Mouse (Mus musculus) midbrain, embryonic 11.5 days (tissue): ENCODE measurements at regions not wholly inside any gene's neighbourhood (a gene's known extent, or its start where the extent isn't known, plus 50 kb on each side); places are given as distances from the start of the nearest gene placed in this dataset.

Experiments
- ATAC-seq: fragments of 200-750 bp; cut with Nextera tagmentation; 2 replicates; pipeline ENCODE4 v1.8.0; 2017; ENCODE audit warnings: moderate TSS enrichment, moderate library complexity; ENCODE audit not compliant: low FRiP score
- DNase-seq: peaks from one replicate; pipeline ENCODE4 v3.0.0; 2015; ENCODE audit warnings: low spot score; ENCODE audit errors: missing footprints
- H3K27ac ChIP-seq: fragments of 300-500 bp; sonication (generic); 2 replicates; pipeline ENCODE4 v1.5.1; 2014; ENCODE audit warnings: low read depth, low read length
- H3K27me3 ChIP-seq: fragments of 300-500 bp; sonication (generic); 2 replicates; pipeline ENCODE4 v1.6.1; 2014; ENCODE audit warnings: mild to moderate bottlenecking, low read length, moderate library complexity, mixed read lengths; ENCODE audit not compliant: control insufficient read depth, insufficient read depth
- H3K36me3 ChIP-seq: fragments of 300-500 bp; sonication (generic); 2 replicates; pipeline ENCODE4 v1.6.1; 2014; ENCODE audit warnings: mild to moderate bottlenecking, low read length, moderate library complexity, mixed read lengths; ENCODE audit not compliant: control insufficient read depth, insufficient read depth
- H3K4me1 ChIP-seq: fragments of 300-500 bp; sonication (generic); 2 replicates; pipeline ENCODE4 v1.6.1; 2014; ENCODE audit warnings: low read length; ENCODE audit not compliant: control insufficient read depth, insufficient read depth
- H3K4me2 ChIP-seq: fragments of 300-500 bp; sonication (generic); 2 replicates; pipeline ENCODE4 v1.6.1; 2014; ENCODE audit warnings: mild to moderate bottlenecking, moderate library complexity
- H3K4me3 ChIP-seq: fragments of 300-500 bp; sonication (generic); 2 replicates; pipeline ENCODE4 v1.5.1; 2014; ENCODE audit warnings: low read depth, low read length
- H3K9ac ChIP-seq: fragments of 300-500 bp; sonication (generic); 2 replicates; pipeline ENCODE4 v1.6.1; 2014; ENCODE audit warnings: low read length
- H3K9me3 ChIP-seq: fragments of 300-500 bp; sonication (generic); 2 replicates; pipeline ENCODE4 v1.6.1; 2016; ENCODE audit warnings: low read length; ENCODE audit not compliant: control insufficient read depth
- WGBS: fragments of 180-500 bp; shearing (Covaris S2); extraction: QIAGEN DNeasy Blood & Tissue Kit; methylation state at CpG from one replicate; pipeline ENCODE4 v1.1.7; 2014; 5-methylcytosine and 5-hydroxymethylcytosine counted together

DNA sequence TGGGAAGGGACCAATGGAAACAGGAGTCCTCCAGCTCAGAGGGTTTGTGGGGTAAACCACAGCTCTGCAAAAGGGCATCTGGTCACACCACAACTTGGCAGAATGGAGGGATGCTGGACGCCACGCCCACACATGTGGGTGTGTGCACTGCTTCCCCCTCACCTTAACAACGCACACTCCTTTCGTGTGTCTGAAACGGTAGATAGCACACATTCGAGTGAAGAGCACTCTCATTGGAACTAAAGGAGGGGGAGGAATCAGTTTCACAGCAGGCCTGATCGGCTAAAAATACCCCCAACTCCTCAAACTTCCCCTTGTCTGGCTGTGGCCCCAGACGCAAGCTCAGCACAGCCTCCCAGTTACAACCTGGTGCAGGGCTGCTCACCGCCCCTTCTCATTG, 118.3 kb upstream of the Klf14 start:
- Histone ChIP-seq H3K4me2 (no peak overlapping the region), H3K27ac (no peak overlapping the region), H3K4me1 (peaks cover 5% of the 10 kb centered on the region), H3K9ac (no peak overlapping the region), H3K36me3 (no peaks in the 10 kb centered on the region), H3K4me3 (no peak overlapping the region), H3K9me3 (no peaks in the 10 kb centered on the region), H3K27me3 (no peaks in the 10 kb centered on the region)
- 84% methylated on average over 9 of the region's 9 CpGs for WGBS
- ATAC-seq (no peak), DNase-seq (no peak)

DNA sequence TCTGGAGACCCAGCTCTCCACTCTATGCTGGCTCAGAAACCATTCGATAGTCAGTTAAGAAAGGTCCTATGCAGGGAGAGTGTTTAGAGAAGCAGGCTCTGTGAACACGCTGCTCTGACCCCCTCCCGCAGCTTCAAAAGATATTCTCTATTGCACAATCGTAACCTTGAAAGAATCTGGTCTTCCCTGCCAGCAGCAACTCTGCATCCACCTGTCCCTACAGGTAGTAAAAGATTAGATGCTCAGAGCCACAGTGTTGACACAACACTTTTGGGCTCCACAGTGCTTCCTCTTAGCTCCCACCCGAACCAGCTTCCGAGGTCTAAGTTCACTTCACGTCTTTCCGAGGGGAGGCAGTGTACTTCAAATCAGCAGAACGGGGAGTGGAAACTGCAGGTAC, 118.9 kb upstream of the Klf14 start:
- Histone ChIP-seq H3K9ac (no peak overlapping the region), H3K4me3 (no peak overlapping the region), H3K4me1 (peaks cover 5% of the 10 kb centered on the region), H3K27me3 (no peaks in the 10 kb centered on the region), H3K36me3 (no peaks in the 10 kb centered on the region), H3K4me2 (no peak overlapping the region), H3K9me3 (no peaks in the 10 kb centered on the region), H3K27ac (no peak overlapping the region)
- no peak for DNase-seq
- ATAC-seq: no peak
- 85% methylated on average over 9 of the region's 9 CpGs for WGBS

DNA sequence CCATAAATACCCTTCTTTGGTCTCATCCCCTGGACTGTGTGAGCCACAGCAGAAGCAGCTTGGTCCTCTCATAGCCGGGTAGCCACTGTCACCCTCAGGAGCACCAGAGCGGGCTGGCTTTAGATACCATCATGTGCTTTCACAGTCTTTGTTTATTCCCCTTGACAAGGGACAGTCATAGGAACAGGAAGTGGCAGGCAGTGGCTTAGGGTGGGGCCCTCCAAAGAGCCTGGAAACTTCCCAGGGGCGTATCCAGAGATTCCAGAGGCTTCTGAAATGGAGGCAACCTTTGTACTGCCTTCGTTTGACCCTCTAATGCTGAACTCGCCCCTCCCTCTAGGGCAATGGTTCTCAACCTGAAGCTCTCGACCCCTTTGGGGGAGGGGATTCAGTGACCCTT, 119.5 kb upstream of the Klf14 start:
- no peak overlapping the region for H3K27ac ChIP-seq
- no peak for DNase-seq
- 74% methylated on average over 6 of the region's 6 CpGs for WGBS
- no peak overlapping the region for H3K4me3 ChIP-seq
- peaks cover 5% of the 10 kb centered on the region for H3K4me1 ChIP-seq
- no peaks in the 10 kb centered on the region for H3K9me3 ChIP-seq
- H3K4me2 ChIP-seq: no peak overlapping the region
- no peaks in the 10 kb centered on the region for H3K36me3 ChIP-seq
- no peak overlapping the region for H3K9ac ChIP-seq
- no peaks in the 10 kb centered on the region for H3K27me3 ChIP-seq
- no peak for ATAC-seq

DNA sequence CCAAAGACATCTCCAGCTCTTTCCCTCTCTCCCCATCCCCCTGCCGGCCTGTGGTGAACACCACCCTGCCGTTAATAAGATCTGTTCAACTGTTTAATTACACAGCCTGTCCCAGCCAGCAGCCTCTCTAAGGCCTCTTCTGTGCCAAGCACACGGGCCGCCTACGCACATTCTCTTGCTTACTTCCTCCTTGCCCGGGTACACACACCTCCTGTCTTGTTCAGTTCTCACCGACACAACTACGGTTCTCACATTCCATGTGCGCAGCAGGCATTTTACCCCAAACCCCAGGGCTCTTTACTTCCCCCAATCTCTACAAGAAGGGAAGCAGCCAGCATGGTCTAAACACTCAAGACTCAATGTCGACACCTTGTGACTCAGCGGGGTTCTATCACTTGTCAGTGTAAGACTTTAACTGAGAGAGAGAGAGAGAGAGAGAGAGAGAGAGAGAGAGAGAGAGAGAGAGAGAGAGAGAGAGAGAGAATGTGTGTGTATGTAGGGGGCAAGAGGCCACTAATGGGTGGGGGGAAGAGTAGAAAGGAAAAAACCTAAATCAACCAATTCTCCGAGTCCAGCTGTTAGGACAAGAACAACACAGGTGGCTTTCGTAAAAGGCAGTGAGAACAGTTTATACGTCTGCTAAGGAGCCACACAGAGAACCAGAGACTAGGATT, 120.8 kb upstream of the Klf14 start:
- H3K9me3 ChIP-seq: no peaks in the 10 kb centered on the region
- H3K9ac ChIP-seq: no peak overlapping the region
- peaks cover 5% of the 10 kb centered on the region for H3K4me1 ChIP-seq
- no peak overlapping the region for H3K4me2 ChIP-seq
- no peak overlapping the region for H3K27ac ChIP-seq
- no peaks in the 10 kb centered on the region for H3K27me3 ChIP-seq
- DNase-seq (no peak), ATAC-seq (no peak)
- no peak overlapping the region for H3K4me3 ChIP-seq
- H3K36me3 ChIP-seq: no peaks in the 10 kb centered on the region
- 84% methylated on average over 14 of the region's 14 CpGs for WGBS

DNA sequence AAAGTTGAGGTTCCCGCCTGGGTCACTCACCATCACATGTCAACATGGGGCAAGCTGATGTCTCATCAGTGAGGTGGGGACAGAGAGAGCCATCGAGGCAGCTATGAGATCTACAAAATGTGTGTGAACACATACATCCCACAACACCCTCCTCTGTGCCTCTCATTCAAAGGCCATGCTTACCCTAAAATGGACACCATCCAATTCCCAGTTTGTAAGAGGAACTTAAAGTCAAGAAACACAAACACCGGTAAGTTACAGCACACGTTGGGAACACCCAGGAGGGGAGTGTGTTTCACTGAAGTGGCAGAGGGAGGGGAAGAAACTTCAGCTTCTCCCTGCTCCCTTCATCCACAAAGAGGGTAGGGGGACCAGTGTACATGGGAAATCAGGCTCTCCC, 121.4 kb upstream of the Klf14 start:
- Histone ChIP-seq H3K4me1 (peaks cover 3% of the 10 kb centered on the region), H3K27me3 (no peaks in the 10 kb centered on the region), H3K4me2 (no peak overlapping the region), H3K9ac (no peak overlapping the region), H3K4me3 (no peak overlapping the region), H3K9me3 (no peaks in the 10 kb centered on the region), H3K27ac (no peak overlapping the region), H3K36me3 (no peaks in the 10 kb centered on the region)
- DNase-seq (no peak), ATAC-seq (no peak)
- 88% methylated on average over 4 of the region's 4 CpGs for WGBS

DNA sequence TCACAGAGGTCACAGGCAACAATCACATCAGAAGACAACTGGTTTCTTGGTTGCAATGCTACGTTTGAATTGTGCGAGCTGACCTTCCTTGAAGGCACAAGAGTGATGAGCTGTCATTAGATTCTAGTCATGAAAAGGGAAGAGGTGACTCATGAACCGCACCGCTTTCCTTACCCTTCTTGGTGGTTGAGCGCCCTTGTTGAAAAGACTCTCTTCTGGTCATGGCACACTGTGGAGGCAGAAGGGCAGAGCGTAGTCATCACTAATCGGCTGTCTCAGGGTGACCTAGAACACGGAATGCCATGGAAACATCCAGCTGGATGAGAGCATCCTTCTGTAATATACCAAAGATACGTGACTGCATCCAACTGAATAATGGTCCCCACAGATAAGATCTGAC, 121.8 kb upstream of the Klf14 start:
- Histone ChIP-seq H3K4me3 (no peak overlapping the region), H3K27ac (no peak overlapping the region), H3K4me2 (no peak overlapping the region), H3K9ac (no peak overlapping the region), H3K9me3 (no peaks in the 10 kb centered on the region), H3K36me3 (no peaks in the 10 kb centered on the region), H3K4me1 (no peaks in the 10 kb centered on the region; the same call in 1 of the 2 replicates), H3K27me3 (no peaks in the 10 kb centered on the region)
- WGBS: 95% methylated on average over 9 of the region's 9 CpGs
- no peak for DNase-seq
- no peak for ATAC-seq

DNA sequence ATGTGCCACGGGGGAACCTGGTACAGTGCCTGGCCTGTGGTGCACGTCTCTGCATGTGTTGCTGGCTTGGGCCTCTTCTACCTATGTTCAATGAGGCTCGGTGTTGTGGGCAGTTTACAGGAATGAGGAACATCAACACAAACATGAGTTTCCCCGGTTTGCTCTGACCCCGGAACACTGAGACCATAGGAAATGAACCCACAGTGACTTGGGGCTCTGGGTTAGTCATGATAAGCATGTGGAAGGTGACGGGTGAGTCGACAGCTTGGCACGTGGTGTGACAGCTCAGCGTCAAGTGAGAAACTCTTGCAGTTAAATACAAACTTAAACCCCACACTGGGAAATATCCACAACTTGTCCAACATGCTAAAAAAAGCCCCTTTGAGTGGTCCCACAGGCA, 122.4 kb upstream of the Klf14 start:
- Histone ChIP-seq H3K36me3 (no peaks in the 10 kb centered on the region), H3K27me3 (no peaks in the 10 kb centered on the region), H3K9ac (no peak overlapping the region), H3K4me3 (no peak overlapping the region), H3K4me2 (no peak overlapping the region), H3K4me1 (no peaks in the 10 kb centered on the region), H3K9me3 (no peaks in the 10 kb centered on the region), H3K27ac (no peak overlapping the region)
- WGBS: 91% methylated on average over 9 of the region's 9 CpGs
- DNase-seq (no peak), ATAC-seq (no peak)

DNA sequence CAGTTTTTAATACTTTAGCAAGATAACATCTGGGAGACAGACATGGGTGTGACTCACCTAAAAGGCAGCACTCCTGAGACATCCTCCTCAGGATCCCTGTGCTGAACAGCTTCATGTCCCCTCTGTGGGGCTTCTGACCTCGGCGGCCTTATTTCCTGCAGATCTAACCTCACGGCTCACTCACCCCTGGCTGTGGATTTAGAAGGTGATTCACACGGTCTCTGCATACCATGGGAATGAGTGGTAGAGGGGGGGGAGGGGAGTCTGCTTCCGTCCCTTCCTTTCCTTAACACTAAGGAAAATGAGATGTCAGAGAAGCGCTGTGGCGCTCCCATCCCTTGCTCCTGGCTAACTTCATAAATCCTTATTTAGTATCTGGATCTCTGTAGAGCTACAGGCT, 123.1 kb upstream of the Klf14 start:
- WGBS: 71% methylated on average over 7 of the region's 7 CpGs
- no peak for ATAC-seq
- no peak overlapping the region for H3K27ac ChIP-seq

DNA sequence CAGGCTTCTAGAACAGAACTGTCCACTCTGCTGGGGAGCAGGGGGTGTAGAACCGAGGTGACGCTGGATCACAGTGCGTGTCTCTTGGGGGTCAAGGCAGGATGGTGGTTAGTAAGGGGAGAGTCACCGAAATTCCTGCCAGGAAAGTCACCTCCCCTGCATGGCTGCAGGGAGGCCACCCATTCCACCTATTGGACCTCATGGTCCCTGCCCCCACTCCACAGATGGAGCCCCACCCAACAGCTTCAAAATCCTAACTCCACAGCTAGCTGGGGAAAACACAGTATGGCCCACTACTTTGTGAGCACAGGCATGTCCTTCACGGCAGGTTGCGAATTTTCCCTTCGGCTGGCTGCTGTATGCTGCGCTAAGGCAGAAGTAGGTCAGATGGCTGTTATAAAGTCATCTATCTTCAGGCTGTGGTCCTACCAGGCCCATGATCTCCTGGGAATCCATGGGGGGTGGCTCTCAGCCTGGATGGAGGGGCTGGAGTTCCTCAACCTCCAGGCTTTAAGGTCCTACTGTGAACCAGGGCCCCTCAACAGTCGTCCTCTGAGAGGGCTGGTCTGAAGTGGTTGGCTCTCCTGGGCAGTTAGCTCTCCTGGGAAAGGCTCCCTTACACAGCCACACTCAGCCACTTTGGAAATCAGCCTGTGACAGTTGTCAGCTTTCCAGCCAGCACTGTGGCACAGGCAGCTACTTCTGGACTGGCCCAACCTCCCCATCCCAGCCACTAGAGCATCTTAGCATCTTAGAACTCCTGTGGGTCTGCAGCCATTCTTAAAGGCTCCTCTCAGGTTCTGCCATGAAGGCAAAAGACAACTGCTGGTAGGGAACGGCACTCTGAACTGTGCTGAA, 124.0 kb upstream of the Klf14 start:
- Histone ChIP-seq H3K4me1 (no peaks in the 10 kb centered on the region), H3K4me2 (no peak overlapping the region), H3K9ac (no peak overlapping the region), H3K9me3 (no peaks in the 10 kb centered on the region), H3K4me3 (no peak overlapping the region), H3K27ac (no peak overlapping the region), H3K36me3 (no peaks in the 10 kb centered on the region), H3K27me3 (no peaks in the 10 kb centered on the region)
- DNase-seq (no peak), ATAC-seq (no peak)
- WGBS: 87% methylated on average over 10 of the region's 10 CpGs

More for the DNA sequence above, 123.1 kb upstream of the Klf14 start:
- DNase-seq: no peak
- no peak overlapping the region for H3K4me3 ChIP-seq
- no peak overlapping the region for H3K9ac ChIP-seq
- no peaks in the 10 kb centered on the region for H3K27me3 ChIP-seq
- H3K4me1 ChIP-seq: no peaks in the 10 kb centered on the region
- no peaks in the 10 kb centered on the region for H3K9me3 ChIP-seq
- H3K36me3 ChIP-seq: no peaks in the 10 kb centered on the region
- no peak overlapping the region for H3K4me2 ChIP-seq
